In genomic region chr12:113099470-113100237, GRCm38 (mm10) we compare ENCODE assay signal across 9 mouse cellular contexts. TPM values are rescaled to one million over a fixed set of nuclear protein-coding genes. Genes with fewer than 3 reads are reported as not detected.
A peak's percentile ranks its signal among the peaks of the same experiment; 100 is the strongest.
DNase-seq lines count a peak whose midpoint lies in the region; ATAC-seq and TF ChIP-seq lines count a peak whose summit lies in the region.
"Had no signal": no experiment of that assay in that cellular context is flagged by ENCODE, and none has a peak within 500 bp of the region (broad histone marks: within the 10 kb centered on the region; RNA-seq: fewer than 3 reads in every experiment).

No protein-coding gene starts in this region.

- no peak for ATAC-seq in erythroblast, adult 5-6 weeks (replicated peaks; ENCODE audit: low FRiP score, poor library complexity, severe bottlenecking)
- 0 out of 2 replicates have a peak, but pooled peaks have one; percentile 1 for ATAC-seq in granulocyte monocyte progenitor cell, adult 5-6 weeks (replicated peaks; ENCODE audit: poor library complexity, severe bottlenecking)
- no peak for ATAC-seq in liver, embryonic 15.5 days (ENCODE audit: insufficient read depth)

- no peaks in the 10 kb centered on the region for H3K9me3 ChIP-seq in erythroblast, embryonic 14.5 days (ENCODE audit: control insufficient read depth, low read length)
- no peaks in the 10 kb centered on the region for H3K9me3 ChIP-seq in E14TG2a.4 (ENCODE audit: low read length)
- no peaks in the 10 kb centered on the region for H3K9me3 ChIP-seq in liver, embryonic 15.5 days (replicated peaks)

- H3K27me3 ChIP-seq in erythroblast, embryonic 14.5 days (ENCODE audit: control insufficient read depth) = peaks cover 11% of the 10 kb centered on the region
- peaks cover 18% of the 10 kb centered on the region for H3K27me3 ChIP-seq in E14TG2a.4 (ENCODE audit: insufficient read depth, low read length)
- H3K27me3 ChIP-seq in liver, embryonic 15.5 days = peaks cover 21% of the 10 kb centered on the region; the same call in 1 of the 2 replicates

- peak overlapping the region; percentile 86 for H3K4me3 ChIP-seq in erythroblast, embryonic 14.5 days (replicated peaks)
- peak overlapping the region; percentile 91 for H3K4me3 ChIP-seq in E14TG2a.4 (replicated peaks; ENCODE audit: low read length)
- H3K4me3 ChIP-seq in liver, embryonic 15.5 days (replicated peaks) = peak overlapping the region; percentile 92

- DNase-seq in adipocyte (ENCODE audit: low spot score) = no peak
- no peak for DNase-seq in adrenal gland, postnatal 4 days (ENCODE audit: low spot score in 2 of 2)
- no peak for DNase-seq in lung, postnatal 25 days (ENCODE audit: low spot score)

- no peak for TF ChIP-seq CTCF in E14TG2a.4 (conservative IDR thresholded peaks at IDR 0.05; ENCODE audit: low read length)

- peak overlapping the region; percentile 97 for H3K4me2 ChIP-seq in liver, embryonic 15.5 days

- peaks cover 66% of the 10 kb centered on the region for H3K4me1 ChIP-seq in erythroblast, embryonic 14.5 days (ENCODE audit: control insufficient read depth)
- H3K4me1 ChIP-seq in E14TG2a.4 (replicated peaks; ENCODE audit: low read depth, low read length) = peaks cover 90% of the 10 kb centered on the region
- H3K4me1 ChIP-seq in liver, embryonic 15.5 days (replicated peaks) = peaks cover 67% of the 10 kb centered on the region

- peaks cover 41% of the 10 kb centered on the region for H3K36me3 ChIP-seq in erythroblast, embryonic 14.5 days (ENCODE audit: control insufficient read depth)
- peaks cover 32% of the 10 kb centered on the region for H3K36me3 ChIP-seq in E14TG2a.4 (ENCODE audit: insufficient read depth, low read length)
- no peaks in the 10 kb centered on the region; the same call in 1 of the 2 replicates for H3K36me3 ChIP-seq in liver, embryonic 15.5 days (replicated peaks)

- H3K9ac ChIP-seq in liver, embryonic 15.5 days = peak overlapping the region; percentile 98

- H3K27ac ChIP-seq in liver, embryonic 15.5 days (replicated peaks) = peak overlapping the region; percentile 86

- WGBS in liver, embryonic 15.5 days (ENCODE audit: insufficient replicate concordance) = 11% methylated on average over 6 of the region's 6 CpGs

RNA-seq across cellular contexts. Expression of gene Mta1, which starts 1.6 kb away (rescaled TPM):
- 18.5 and 22.5 TPM in 2 replicates for polyA plus RNA-seq in erythroblast, embryonic 14.5 days (2012)
- 14.8 and 15.0 TPM in 2 replicates for total RNA-seq in erythroblast, adult 5-6 weeks (2015; ENCODE audit: low replicate concordance)
- 8.5 and 13.6 TPM in 2 replicates for total RNA-seq in erythroblast, adult 5-6 weeks (2017; ENCODE audit: low replicate concordance)
- total RNA-seq in granulocyte monocyte progenitor cell, adult 5-6 weeks (2014; fragmentation: Nextera tagmentation) = 73.6 and 85.1 TPM in 2 replicates
- total RNA-seq in granulocyte monocyte progenitor cell, adult 5-6 weeks (2017) = 21.0 and 27.6 TPM in 2 replicates
- polyA plus RNA-seq in liver, embryonic 15.5 days (2015; fragmentation: Nextera tagmentation; extraction: Ambion mirVana) = 3.8 and 4.4 TPM in 2 replicates
- 100 to 1,000 TPM; 129 to 138 TPM for total RNA-seq in adrenal gland, postnatal 4 days (2021)

RNA-seq across cellular contexts. Expression of gene Tex22, which starts 25.4 kb away (rescaled TPM):
- not detected in 2 replicates for polyA plus RNA-seq in erythroblast, embryonic 14.5 days (2012)
- total RNA-seq in erythroblast, adult 5-6 weeks (2015; ENCODE audit: low replicate concordance) = not detected in 2 replicates
- 0.42 TPM in 1 of 2 replicates, not detected in the other for total RNA-seq in erythroblast, adult 5-6 weeks (2017; ENCODE audit: low replicate concordance)
- total RNA-seq in granulocyte monocyte progenitor cell, adult 5-6 weeks (2014; fragmentation: Nextera tagmentation) = not detected in 2 replicates
- not detected in 2 replicates for total RNA-seq in granulocyte monocyte progenitor cell, adult 5-6 weeks (2017)
- polyA plus RNA-seq in liver, embryonic 15.5 days (2015; fragmentation: Nextera tagmentation; extraction: Ambion mirVana) = not detected in 2 replicates
- total RNA-seq in adrenal gland, postnatal 4 days (2021) = under 1 TPM; 0.73 TPM
- polyA plus RNA-seq: thymus, postnatal 0 days had no signal

RNA-seq across cellular contexts. Expression of gene Crip2, which starts 40.4 kb away (rescaled TPM):
- polyA plus RNA-seq in erythroblast, embryonic 14.5 days (2012) = 12.2 and 14.5 TPM in 2 replicates
- 6.9 and 9.0 TPM in 2 replicates for total RNA-seq in erythroblast, adult 5-6 weeks (2015; ENCODE audit: low replicate concordance)
- total RNA-seq in erythroblast, adult 5-6 weeks (2017; ENCODE audit: low replicate concordance) = 3.6 and 3.9 TPM in 2 replicates
- total RNA-seq in granulocyte monocyte progenitor cell, adult 5-6 weeks (2014; fragmentation: Nextera tagmentation) = not detected in 2 replicates
- total RNA-seq in granulocyte monocyte progenitor cell, adult 5-6 weeks (2017) = 0.46 TPM in 1 of 2 replicates, not detected in the other
- polyA plus RNA-seq in liver, embryonic 15.5 days (2015; fragmentation: Nextera tagmentation; extraction: Ambion mirVana) = 45.1 and 51.5 TPM in 2 replicates
- total RNA-seq in adrenal gland, postnatal 4 days (2021) = 100 to 1,000 TPM; 109 to 110 TPM

RNA-seq across cellular contexts. Expression of gene Crip1, which starts 46.5 kb away (rescaled TPM):
- 2.8 and 3.3 TPM in 2 replicates for polyA plus RNA-seq in erythroblast, embryonic 14.5 days (2012)
- 111 and 139 TPM in 2 replicates for total RNA-seq in erythroblast, adult 5-6 weeks (2015; ENCODE audit: low replicate concordance)
- total RNA-seq in erythroblast, adult 5-6 weeks (2017; ENCODE audit: low replicate concordance) = 75.3 and 179 TPM in 2 replicates
- 161 and 242 TPM in 2 replicates for total RNA-seq in granulocyte monocyte progenitor cell, adult 5-6 weeks (2014; fragmentation: Nextera tagmentation)
- total RNA-seq in granulocyte monocyte progenitor cell, adult 5-6 weeks (2017) = 84.6 and 103 TPM in 2 replicates
- polyA plus RNA-seq in liver, embryonic 15.5 days (2015; fragmentation: Nextera tagmentation; extraction: Ambion mirVana) = 89.4 and 102 TPM in 2 replicates
- total RNA-seq in adrenal gland, postnatal 4 days (2021) = 100 to 1,000 TPM; 129 to 134 TPM

RNA-seq across cellular contexts. Expression of gene Tedc1, which starts 56.6 kb away (rescaled TPM):
- polyA plus RNA-seq in erythroblast, embryonic 14.5 days (2012) = 2.3 and 2.9 TPM in 2 replicates
- 1.0 and 1.9 TPM in 2 replicates for total RNA-seq in erythroblast, adult 5-6 weeks (2015; ENCODE audit: low replicate concordance)
- 7.5 and 8.2 TPM in 2 replicates for total RNA-seq in erythroblast, adult 5-6 weeks (2017; ENCODE audit: low replicate concordance)
- 6.5 and 11.1 TPM in 2 replicates for total RNA-seq in granulocyte monocyte progenitor cell, adult 5-6 weeks (2014; fragmentation: Nextera tagmentation)
- 6.1 and 22.6 TPM in 2 replicates for total RNA-seq in granulocyte monocyte progenitor cell, adult 5-6 weeks (2017)
- 11.3 and 11.5 TPM in 2 replicates for polyA plus RNA-seq in liver, embryonic 15.5 days (2015; fragmentation: Nextera tagmentation; extraction: Ambion mirVana)
- total RNA-seq in adrenal gland, postnatal 4 days (2021) = 10 to 100 TPM in 1 of 2 experiments, 1 to 10 TPM in 1; 7.1 to 10.3 TPM

Comparison
In these comparisons a context has a peak if more than half of its experiments do, and no peak if none do; other contexts are left out.
1. RNA of gene Crip2, which starts 40.4 kb away (total RNA-seq): 109 to 110 TPM in adrenal gland, postnatal 4 days; 3.6 to 9.0 TPM in erythroblast, adult 5-6 weeks and 0.46 TPM in granulocyte monocyte progenitor cell, adult 5-6 weeks; every median in the first group is over 10 times any median in the second.
2. Peak in every context shown above with its lines, with median percentiles within 50 percentile points of each other: H3K4me3 ChIP-seq.